Mouse (Mus musculus) CH12.LX (cell line): ENCODE measurements at regions not wholly inside any gene's neighbourhood (a gene's known extent, or its start where the extent isn't known, plus 50 kb on each side); places are given as distances from the start of the nearest gene placed in this dataset.

ENCODE experiments used
- DNase-seq: peaks from one replicate; pipeline ENCODE4 v3.0.0-alpha.2; 2013; ENCODE audit errors: extremely low read depth
- H3K27ac ChIP-seq: 2 replicates; pipeline ENCODE4 v1.5.1; 2012; ENCODE audit warnings: low read depth, mild to moderate bottlenecking, control low read depth, moderate library complexity; ENCODE audit not compliant: insufficient read depth
- H3K27me3 ChIP-seq: replicated peaks from 2 replicates; pipeline ENCODE3; 2012; ENCODE audit warnings: inconsistent platforms
- H3K36me3 ChIP-seq, 2 experiments: replicated peaks in 1 of 2; 2 replicates each; pipeline versions ENCODE3 to v1.6.1; 2012; ENCODE audit warnings: inconsistent platforms in 1 of 2, low read length in 1 of 2, mild to moderate bottlenecking in 1 of 2, mixed read lengths in 1 of 2, moderate library complexity in 1 of 2; ENCODE audit not compliant: control insufficient read depth in 1 of 2, insufficient read depth in 1 of 2
- H3K4me1 ChIP-seq, 2 experiments: 2 replicates each; pipeline ENCODE4 v1.6.1; 2012; ENCODE audit warnings: inconsistent platforms in 1 of 2, moderate library complexity in 1 of 2; ENCODE audit not compliant: insufficient read depth in 2 of 2, control insufficient read depth in 1 of 2
- H3K4me2 ChIP-seq: 2 replicates; pipeline ENCODE4 v1.6.1; 2012; ENCODE audit warnings: low read depth, mild to moderate bottlenecking, control low read depth; ENCODE audit not compliant: poor library complexity, insufficient read depth, severe bottlenecking
- H3K4me3 ChIP-seq, 3 experiments: fragments of 150-350 bp in 1 of 3; sonication (generic) in 1 of 3; replicated peaks in 1 of 3; 2 replicates each; pipeline versions ENCODE3 to v1.5.1; 2011 to 2012; ENCODE audit warnings: low read depth in 2 of 3, low read length in 2 of 3, mild to moderate bottlenecking in 2 of 3, moderate library complexity in 2 of 3, control low read depth in 1 of 3, improper control_type of control experiment in 1 of 3, inconsistent platforms in 1 of 3, mixed read lengths in 1 of 3; ENCODE audit not compliant: poor library complexity in 1 of 3
- H3K79me2 ChIP-seq: replicated peaks from 2 replicates; pipeline ENCODE4 v1.6.1; 2012; ENCODE audit warnings: mild to moderate bottlenecking, moderate library complexity; ENCODE audit not compliant: control insufficient read depth, poor library complexity, insufficient read depth, severe bottlenecking; ENCODE audit errors: extremely low read depth
- H3K9ac ChIP-seq: 2 replicates; pipeline ENCODE4 v1.6.1; 2012; ENCODE audit warnings: low read depth, mild to moderate bottlenecking, control low read depth, moderate library complexity; ENCODE audit not compliant: insufficient read depth
- H3K9me3 ChIP-seq: replicated peaks from 2 replicates; pipeline ENCODE3; 2012; ENCODE audit warnings: low read length, inconsistent platforms, mixed read lengths
- CHD2 ChIP-seq: IDR thresholded peaks from 2 replicates; pipeline ENCODE4 v1.6.1; 2011; ENCODE audit warnings: low read length, improper control_type of control experiment
- CTCF ChIP-seq, 2 experiments: IDR thresholded peaks in 1 of 2; conservative IDR thresholded peaks in 1 of 2; 2 replicates each; pipeline ENCODE4 v1.5.1; 2011 to 2012; ENCODE audit warnings: low read depth in 2 of 2, low read length in 2 of 2, improper control_type of control experiment in 1 of 2, inconsistent platforms in 1 of 2, mild to moderate bottlenecking in 1 of 2, moderate library complexity in 1 of 2
- ELF1 ChIP-seq: IDR thresholded peaks from 2 replicates; pipeline ENCODE4 v1.6.1; 2014; ENCODE audit warnings: low read depth, mild to moderate bottlenecking, inconsistent platforms, low read length, improper control_type of control experiment
- JUN ChIP-seq: IDR thresholded peaks from 2 replicates; pipeline ENCODE4 v1.6.1; 2011; ENCODE audit warnings: low read depth, mild to moderate bottlenecking, low read length, improper control_type of control experiment, moderate library complexity; ENCODE audit not compliant: insufficient read depth
- JUND ChIP-seq: conservative IDR thresholded peaks from 2 replicates; pipeline ENCODE4 v1.6.1; 2011; ENCODE audit warnings: low read depth, low read length, improper control_type of control experiment
- MAX ChIP-seq: IDR thresholded peaks from 2 replicates; pipeline ENCODE4 v1.6.1; 2011; ENCODE audit warnings: low read length, improper control_type of control experiment
- MYC ChIP-seq: IDR thresholded peaks from 2 replicates; pipeline ENCODE4 v1.6.1; 2011; ENCODE audit warnings: low read depth, mild to moderate bottlenecking, improper control_type of control experiment, low read length
- PAX5 ChIP-seq: IDR thresholded peaks from 2 replicates; pipeline ENCODE4 v1.6.1; 2012; ENCODE audit warnings: low read length, inconsistent platforms, mixed read lengths
- POLR2A ChIP-seq: IDR thresholded peaks from 2 replicates; pipeline ENCODE4 v1.6.1; 2011; ENCODE audit warnings: low read depth, mild to moderate bottlenecking, improper control_type of control experiment, low read length
- RAD21 ChIP-seq: IDR thresholded peaks from 2 replicates; pipeline ENCODE4 v1.6.1; 2011; ENCODE audit warnings: low read depth, mild to moderate bottlenecking, low read length, improper control_type of control experiment, moderate library complexity
- SMC3 ChIP-seq: IDR thresholded peaks from 2 replicates; pipeline ENCODE4 v1.6.1; 2011; ENCODE audit warnings: low read depth, low read length, improper control_type of control experiment
- TCF12 ChIP-seq: IDR thresholded peaks from 2 replicates; pipeline ENCODE4 v1.6.1; 2014; ENCODE audit warnings: low read depth, mild to moderate bottlenecking, inconsistent platforms, low read length, improper control_type of control experiment
- USF2 ChIP-seq: conservative IDR thresholded peaks from 2 replicates; pipeline ENCODE4 v1.6.1; 2011; ENCODE audit warnings: low read depth, low read length, improper control_type of control experiment
- ZKSCAN1 ChIP-seq: IDR thresholded peaks from 2 replicates; pipeline ENCODE4 v1.6.1; 2012; ENCODE audit warnings: low read depth, inconsistent platforms, low read length, improper control_type of control experiment, borderline replicate concordance
- ZNF384 ChIP-seq: IDR thresholded peaks from 2 replicates; pipeline ENCODE4 v1.6.1; 2012; ENCODE audit warnings: low read depth, low read length, improper control_type of control experiment, inconsistent platforms
- dilution Hi-C: fragments of 300-500 bp; cut with MboI; formaldehyde crosslinking; loops from 2 replicates; pipeline ENCODE4 v1.14.3; 2020; ENCODE audit warnings: low sequenced_read_pairs; ENCODE audit not compliant: extremely low pct_unique_long_range_greater_than_20kb, extremely low pct_ligation_motif_present
- in situ Hi-C: fragments of 300-500 bp; cut with MboI; formaldehyde crosslinking; loops from 3 replicates; pipeline ENCODE4 v1.14.3; 2019; ENCODE audit warnings: low sequenced_read_pairs, low pct_ligation_motif_present, low pct_unique_long_range_greater_than_20kb, mixed read lengths

DNA sequence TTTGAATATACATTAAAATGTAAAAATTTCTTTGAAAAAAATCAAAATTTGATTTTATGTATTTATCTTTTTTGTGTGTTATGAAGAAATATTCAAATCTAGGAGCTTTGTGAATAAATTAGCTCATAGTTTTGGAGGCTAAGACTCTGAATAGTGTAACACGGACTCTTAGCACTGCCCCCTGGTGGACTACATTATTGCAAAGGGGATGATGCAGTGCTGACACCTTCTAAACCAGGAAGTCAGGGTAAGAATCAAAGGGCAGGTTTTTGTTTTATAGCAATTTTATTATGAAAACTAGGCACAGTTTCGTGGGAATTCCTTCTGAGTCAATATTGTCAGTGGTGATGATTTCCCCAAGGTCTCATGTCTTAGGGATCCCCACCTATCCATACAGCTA lies 113.5 kb upstream of the Gulp1 start:
- in situ Hi-C loops = no loop called here
- H3K9ac ChIP-seq = no peak overlapping the region
- no peaks in the 10 kb centered on the region for H3K36me3 ChIP-seq
- H3K4me3 ChIP-seq = no peak overlapping the region
- H3K9me3 ChIP-seq = no peaks in the 10 kb centered on the region
- H3K79me2 ChIP-seq = no peaks in the 10 kb centered on the region
- H3K4me2 ChIP-seq = no peak overlapping the region
- no peaks in the 10 kb centered on the region for H3K27me3 ChIP-seq
- dilution Hi-C loops = no loop called here
- DNase-seq = peak; percentile 66
- TF ChIP-seq ZNF384 (no peak), CHD2 (no peak), JUND (no peak), ELF1 (peak; percentile 59), TCF12 (no peak), ZKSCAN1 (no peak), USF2 (no peak), JUN (no peak), MAX (no peak), CTCF (conservative IDR thresholded peaks at IDR 0.05 in 1 of 2, IDR thresholded peaks at IDR 0.05 in 1 of 2; ENCODE audit: low read depth in 2 of 2, low read length in 2 of 2) (peak; percentile 16 to 68; a peak in 2 of 4 replicates), POLR2A (no peak), SMC3 (peak; percentile 54), RAD21 (peak; percentile 29), PAX5 (no peak), MYC (no peak)
- H3K27ac ChIP-seq = no peak overlapping the region
- H3K4me1 ChIP-seq = no peaks in the 10 kb centered on the region
